Mouse (Mus musculus) B cell, adult 67 days (primary cell): ENCODE data around the gene Cdh6. TPM values are rescaled to one million over a fixed set of nuclear protein-coding genes. Genes with fewer than 3 reads are reported as not detected.

Experiments
- total RNA-seq, 2 experiments: library from RNA; stranded (reverse); gene quantifications; 4 replicates each; pipeline ENCODE4 v1.2.4; 2023

The Cdh6 gene
- not detected for total RNA-seq

DNA sequence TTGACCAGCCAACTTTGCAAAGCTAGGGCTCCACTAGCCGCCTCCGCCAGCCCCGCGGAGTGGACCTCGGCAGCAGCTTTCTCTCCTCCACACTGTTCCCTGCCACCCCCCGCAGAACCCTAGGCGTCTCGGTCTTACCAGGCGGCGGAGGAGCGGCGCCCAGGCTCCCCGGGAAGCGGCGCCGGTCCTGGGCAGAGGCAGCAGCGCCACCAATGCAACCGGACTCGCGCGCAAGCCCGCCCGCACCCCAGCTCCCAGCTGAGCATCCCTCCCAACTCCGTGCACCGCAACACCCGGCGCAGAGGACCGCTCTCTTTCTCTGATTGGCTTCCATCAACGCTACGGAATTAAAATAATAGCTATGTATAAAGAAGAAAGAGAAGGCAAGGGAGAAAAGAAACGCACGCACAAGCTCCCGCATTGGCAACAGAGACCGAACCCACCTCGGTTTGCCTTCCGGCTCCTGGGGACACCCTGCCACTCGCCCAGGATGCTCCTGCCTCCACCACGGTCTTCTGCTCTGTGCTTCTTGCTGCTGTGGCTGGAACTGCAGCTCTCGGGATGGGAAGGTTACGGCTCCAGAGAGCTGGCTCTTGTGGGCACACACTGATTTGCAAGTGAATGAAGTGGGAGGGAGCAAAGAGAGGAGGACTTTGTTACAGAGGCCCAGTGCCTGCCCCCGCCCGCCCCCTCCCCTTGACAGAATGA lies at the start of gene Cdh6:
Gene Cdh6 (minus strand): TSS at position 605 of the 708 bp plus-strand sequence.

